Mouse (Mus musculus) heart, embryonic 14.5 days (tissue): ENCODE measurements around the gene Tspan5. TPM values are rescaled to one million over a fixed set of nuclear protein-coding genes. Genes with fewer than 3 reads are reported as not detected.

Source experiments
- ATAC-seq: fragments of 200-750 bp; cut with Nextera tagmentation; 2 replicates; pipeline ENCODE4 v1.8.0; 2017; ENCODE audit warnings: low read depth, moderate TSS enrichment; ENCODE audit not compliant: insufficient number of reproducible peaks, insufficient read depth, low FRiP score
- H3K27ac ChIP-seq, 2 experiments: fragments of 200-500 bp in 1 of 2; fragments of 300-500 bp in 1 of 2; sonication (generic) in 1 of 2; replicated peaks in 1 of 2; 2 replicates each; pipeline ENCODE4 v1.5.1; 2012 to 2014; ENCODE audit warnings: low read depth in 2 of 2, low read length in 2 of 2, control low read depth in 1 of 2, mild to moderate bottlenecking in 1 of 2, mixed read lengths in 1 of 2; ENCODE audit not compliant: control insufficient read depth in 1 of 2, insufficient read depth in 1 of 2
- H3K27me3 ChIP-seq: fragments of 300-500 bp; sonication (generic); 2 replicates; pipeline ENCODE4 v1.6.1; 2014; ENCODE audit warnings: mild to moderate bottlenecking, low read length, control low read depth; ENCODE audit not compliant: control insufficient read depth, insufficient read depth
- H3K36me3 ChIP-seq: fragments of 300-500 bp; sonication (generic); 2 replicates; pipeline ENCODE4 v1.6.1; 2014; ENCODE audit warnings: mild to moderate bottlenecking, control low read depth, low read length, mixed read lengths; ENCODE audit not compliant: control insufficient read depth, insufficient read depth
- H3K4me1 ChIP-seq, 2 experiments: fragments of 200-500 bp in 1 of 2; fragments of 300-500 bp in 1 of 2; sonication (generic) in 1 of 2; 2 replicates each; pipeline ENCODE4 v1.6.1; 2012 to 2014; ENCODE audit warnings: low read length in 2 of 2, control low read depth in 1 of 2, mixed read lengths in 1 of 2; ENCODE audit not compliant: control insufficient read depth in 2 of 2, insufficient read depth in 2 of 2
- H3K4me2 ChIP-seq: fragments of 300-500 bp; sonication (generic); 2 replicates; pipeline ENCODE4 v1.6.1; 2014; ENCODE audit warnings: mild to moderate bottlenecking, low read length
- H3K4me3 ChIP-seq, 2 experiments: fragments of 200-500 bp in 1 of 2; fragments of 300-500 bp in 1 of 2; sonication (generic) in 1 of 2; 2 replicates each; pipeline ENCODE4 v1.5.1; 2012 to 2014; ENCODE audit warnings: low read length in 2 of 2, mild to moderate bottlenecking in 2 of 2, control low read depth in 1 of 2, low read depth in 1 of 2, moderate library complexity in 1 of 2; ENCODE audit not compliant: control insufficient read depth in 1 of 2, insufficient read depth in 1 of 2
- H3K9ac ChIP-seq: fragments of 300-500 bp; sonication (generic); 2 replicates; pipeline ENCODE4 v1.6.1; 2014; ENCODE audit warnings: mild to moderate bottlenecking, low read length
- H3K9me3 ChIP-seq: fragments of 300-500 bp; sonication (generic); 2 replicates; pipeline ENCODE4 v1.6.1; 2016; ENCODE audit warnings: low read length, control low read depth; ENCODE audit not compliant: control insufficient read depth
- WGBS: fragments of 180-500 bp; shearing (Covaris S2); extraction: QIAGEN DNeasy Blood & Tissue Kit; methylation state at CpG from one replicate; pipeline ENCODE4 v1.1.7; 2014; 5-methylcytosine and 5-hydroxymethylcytosine counted together
- polyA plus RNA-seq: library from polyadenylated mRNA; unstranded; fragments of >200 nt; fragmentation: Nextera tagmentation; extraction: Ambion mirVana; gene quantifications from 2 replicates; pipeline ENCODE4 v1.2.1, GENCODE M21; 2014

The Tspan5 gene
- polyA plus RNA-seq, 1 experiment from 2014 or later: 17.4 TPM

GRCm38 (mm10) chr3:138744030-138744774, 2.2 kb downstream of the Tspan5 start:
- Histone ChIP-seq H3K9ac (no peak overlapping the region), H3K4me1 (peaks cover 12 to 14% of the 10 kb centered on the region in 2 experiments; a peak in 3 of 4 replicates), H3K36me3 (no peaks in the 10 kb centered on the region), H3K4me3 (peak overlapping the region in 1 of 2 experiments; percentile 86; a peak in 1 of 4 replicates), H3K27ac (no peak overlapping the region), H3K4me2 (peak overlapping the region; percentile 97), H3K27me3 (peaks cover 9% of the 10 kb centered on the region; the same call in 1 of the 2 replicates), H3K9me3 (no peaks in the 10 kb centered on the region)
- WGBS: 65% methylated on average over 8 of the region's 8 CpGs
- no peak for ATAC-seq

GRCm38 (mm10) chr3:138745091-138745490, 3.1 kb downstream of the Tspan5 start:
- no peak for ATAC-seq
- no peak overlapping the region for H3K4me3 ChIP-seq
- H3K36me3 ChIP-seq: no peaks in the 10 kb centered on the region
- H3K4me1 ChIP-seq: peaks cover 12% of the 10 kb centered on the region in 2 experiments; a peak in 3 of 4 replicates
- WGBS: 59% methylated on average over 11 of the region's 11 CpGs
- peaks cover 9% of the 10 kb centered on the region; the same call in 1 of the 2 replicates for H3K27me3 ChIP-seq
- H3K4me2 ChIP-seq: 0 out of 2 replicates have a peak overlapping the region, but pooled peaks have one; percentile 8
- no peak overlapping the region for H3K9ac ChIP-seq
- no peak overlapping the region for H3K27ac ChIP-seq
- no peaks in the 10 kb centered on the region for H3K9me3 ChIP-seq

GRCm38 (mm10) chr3:138745596-138745995, 3.6 kb downstream of the Tspan5 start:
- H3K4me1 ChIP-seq: peaks cover 12% of the 10 kb centered on the region in 2 experiments; a peak in 3 of 4 replicates
- no peak overlapping the region for H3K4me3 ChIP-seq
- no peaks in the 10 kb centered on the region for H3K36me3 ChIP-seq
- ATAC-seq: no peak
- no peaks in the 10 kb centered on the region for H3K9me3 ChIP-seq
- H3K27ac ChIP-seq: no peak overlapping the region
- no peak overlapping the region for H3K9ac ChIP-seq
- peaks cover 8% of the 10 kb centered on the region; the same call in 1 of the 2 replicates for H3K27me3 ChIP-seq
- H3K4me2 ChIP-seq: no peak overlapping the region
- 79% methylated on average over 4 of the region's 4 CpGs for WGBS

- Histone ChIP-seq H3K27me3 (no peaks in the 10 kb centered on the region), H3K4me2 (no peak overlapping the region), H3K9ac (no peak overlapping the region), H3K27ac (no peak overlapping the region), H3K36me3 (no peaks in the 10 kb centered on the region), H3K9me3 (no peaks in the 10 kb centered on the region), H3K4me1 (peaks cover 9 to 12% of the 10 kb centered on the region in 2 experiments; a peak in 3 of 4 replicates), H3K4me3 (no peak overlapping the region)
- WGBS: 75% methylated on average over 8 of the region's 8 CpGs
- ATAC-seq: no peak
These were observed 4.6 kb downstream of the Tspan5 start for GRCm38 (mm10) chr3:138746556-138746955.

GRCm38 (mm10) chr3:138747035-138747434, 5.0 kb downstream of the Tspan5 start:
- Histone ChIP-seq H3K4me1 (peaks cover 9 to 12% of the 10 kb centered on the region in 2 experiments; a peak in 3 of 4 replicates), H3K4me2 (no peak overlapping the region), H3K9ac (no peak overlapping the region), H3K36me3 (no peaks in the 10 kb centered on the region), H3K9me3 (no peaks in the 10 kb centered on the region), H3K27me3 (no peaks in the 10 kb centered on the region), H3K27ac (no peak overlapping the region), H3K4me3 (no peak overlapping the region)
- ATAC-seq: no peak
- 88% methylated on average over 5 of the region's 5 CpGs for WGBS

GRCm38 (mm10) chr3:138747985-138748384, 6.0 kb downstream of the Tspan5 start:
- Histone ChIP-seq H3K27me3 (no peaks in the 10 kb centered on the region), H3K27ac (no peak overlapping the region), H3K36me3 (no peaks in the 10 kb centered on the region), H3K9ac (no peak overlapping the region), H3K4me1 (peaks cover 9 to 12% of the 10 kb centered on the region in 2 experiments), H3K4me2 (no peak overlapping the region), H3K4me3 (no peak overlapping the region), H3K9me3 (no peaks in the 10 kb centered on the region)
- WGBS: 92% methylated on average over 5 of the region's 5 CpGs
- no peak for ATAC-seq

GRCm38 (mm10) chr3:138749645-138750044, 7.7 kb downstream of the Tspan5 start:
- H3K36me3 ChIP-seq: no peaks in the 10 kb centered on the region
- no peaks in the 10 kb centered on the region for H3K9me3 ChIP-seq
- no peak overlapping the region for H3K4me3 ChIP-seq
- H3K4me2 ChIP-seq: no peak overlapping the region
- 58% methylated on average over 9 of the region's 9 CpGs for WGBS
- no peak for ATAC-seq
- H3K4me1 ChIP-seq: peaks cover 2 to 5% of the 10 kb centered on the region in 2 experiments; a peak in 3 of 4 replicates
- no peak overlapping the region for H3K9ac ChIP-seq
- no peaks in the 10 kb centered on the region for H3K27me3 ChIP-seq
- H3K27ac ChIP-seq: no peak overlapping the region
